Mouse (Mus musculus): ENCODE data around the gene Gm20422. TPM values are rescaled to one million over a fixed set of nuclear protein-coding genes. Genes with fewer than 3 reads are reported as not detected.

Gene Gm20422
- polyA plus RNA-seq, 1 experiment from 2014 or later = 0.43 TPM

DNA sequence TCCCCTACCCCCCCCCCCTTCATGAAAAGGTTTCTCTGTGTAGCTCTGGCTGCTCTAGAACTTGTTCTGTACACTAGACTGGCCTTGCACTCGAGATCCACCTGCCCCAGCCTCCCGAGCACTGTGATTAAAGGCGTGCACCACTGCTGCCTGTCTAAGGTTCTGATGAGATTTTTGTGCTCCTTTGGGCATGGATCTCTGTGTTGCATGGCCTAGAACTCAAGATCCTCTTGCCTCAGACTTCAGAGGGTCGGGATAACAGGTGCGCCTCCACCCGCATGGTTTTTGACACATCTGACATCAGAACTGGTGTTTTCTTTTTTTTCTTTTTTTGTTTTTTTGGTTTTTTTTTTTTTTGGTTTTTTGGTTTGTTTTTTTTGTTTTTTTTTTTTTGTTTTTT lies 29.9 kb upstream of the Gm20422 start:
- Histone ChIP-seq H3K4me1 (peaks cover 15% of the 10 kb centered on the region), H3K27me3 (ENCODE audit: low read depth, poor library complexity, severe bottlenecking) (no peaks in the 10 kb centered on the region), H3K27ac (replicated peaks) (no peak overlapping the region), H3K4me3 (no peak overlapping the region), H3K36me3 (peaks cover 88% of the 10 kb centered on the region), H3K9me3 (replicated peaks) (no peaks in the 10 kb centered on the region)
- 90% methylated on average over 6 of the region's 6 CpGs for WGBS
- no peak for DNase-seq (ENCODE audit: low spot score)

DNA sequence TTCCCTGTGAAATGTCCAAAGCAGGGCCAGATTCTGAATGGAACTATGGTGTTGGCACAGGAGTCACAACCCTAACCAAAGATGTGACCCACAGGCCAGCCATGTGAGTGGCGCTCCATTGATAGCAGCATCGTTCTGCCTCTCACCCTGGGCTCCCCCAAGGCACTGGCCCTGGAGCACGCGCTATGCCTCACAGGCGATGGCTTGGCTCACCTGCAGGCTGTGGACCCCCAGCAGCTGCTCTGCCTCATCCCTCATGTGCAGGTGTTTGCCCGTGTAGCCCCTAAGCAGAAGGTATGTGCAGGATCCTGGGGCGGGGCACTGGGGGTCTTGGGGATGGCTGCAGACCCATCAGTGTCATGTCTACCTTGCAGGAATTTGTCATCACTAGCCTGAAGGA lies 28.7 kb upstream of the Gm20422 start:
- H3K36me3 ChIP-seq = peaks cover 99% of the 10 kb centered on the region
- H3K9me3 ChIP-seq (replicated peaks) = no peaks in the 10 kb centered on the region
- H3K4me3 ChIP-seq = no peak overlapping the region
- DNase-seq (ENCODE audit: low spot score) = no peak
- WGBS = 93% methylated on average over 7 of the region's 7 CpGs
- no peaks in the 10 kb centered on the region for H3K27me3 ChIP-seq (ENCODE audit: low read depth, poor library complexity, severe bottlenecking)
- H3K27ac ChIP-seq (replicated peaks) = no peak overlapping the region
- H3K4me1 ChIP-seq = peaks cover 4% of the 10 kb centered on the region

DNA sequence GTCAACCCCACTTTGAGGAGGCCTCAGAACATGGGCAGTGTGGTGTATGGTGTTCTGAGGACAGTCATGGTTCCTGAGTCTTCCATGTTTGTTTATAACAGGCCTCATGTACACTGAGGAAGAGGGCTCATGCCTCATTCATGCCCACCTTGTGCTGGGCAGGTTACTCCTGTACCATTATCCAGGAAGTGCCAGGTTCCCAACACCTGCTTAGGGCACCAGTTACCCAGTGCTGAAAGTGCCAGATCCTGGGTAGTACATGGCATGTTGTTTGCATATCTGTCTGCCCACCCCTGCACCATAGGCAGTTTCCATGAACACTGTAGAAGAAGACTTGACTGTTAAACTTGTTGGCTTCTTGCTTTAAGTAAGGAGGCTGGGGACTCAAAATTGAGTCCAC lies 27.5 kb upstream of the Gm20422 start:
- DNase-seq (ENCODE audit: low spot score) = no peak
- Histone ChIP-seq H3K36me3 (peaks cover 99% of the 10 kb centered on the region), H3K27me3 (ENCODE audit: low read depth, poor library complexity, severe bottlenecking) (no peaks in the 10 kb centered on the region), H3K9me3 (replicated peaks) (no peaks in the 10 kb centered on the region), H3K27ac (replicated peaks) (no peak overlapping the region), H3K4me3 (no peak overlapping the region), H3K4me1 (no peaks in the 10 kb centered on the region)

DNA sequence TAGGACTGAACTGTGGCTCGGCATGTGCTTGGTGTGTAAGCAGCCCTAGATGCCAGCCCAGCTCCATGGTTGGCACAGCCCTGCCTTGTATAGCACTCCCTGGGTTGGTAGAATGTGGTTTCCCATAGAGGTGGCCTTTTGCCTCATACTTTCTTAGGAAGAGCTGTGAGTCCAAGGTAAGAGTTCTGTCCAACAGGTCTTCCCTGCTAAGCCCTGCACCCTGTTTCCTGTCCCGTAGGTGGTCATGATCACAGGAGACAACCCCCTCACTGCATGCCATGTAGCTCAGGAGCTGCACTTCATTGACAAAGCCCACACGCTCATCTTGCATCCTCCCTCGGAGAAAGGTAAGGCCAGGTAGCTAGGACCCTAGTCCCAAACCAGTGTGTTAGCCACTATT lies 27.1 kb upstream of the Gm20422 start:
- Histone ChIP-seq H3K4me1 (no peaks in the 10 kb centered on the region), H3K36me3 (peaks cover 99% of the 10 kb centered on the region), H3K4me3 (no peak overlapping the region), H3K9me3 (replicated peaks) (no peaks in the 10 kb centered on the region), H3K27me3 (ENCODE audit: low read depth, poor library complexity, severe bottlenecking) (no peaks in the 10 kb centered on the region), H3K27ac (replicated peaks) (no peak overlapping the region)
- WGBS = 94% methylated on average over 4 of the region's 4 CpGs
- DNase-seq (ENCODE audit: low spot score) = no peak

DNA sequence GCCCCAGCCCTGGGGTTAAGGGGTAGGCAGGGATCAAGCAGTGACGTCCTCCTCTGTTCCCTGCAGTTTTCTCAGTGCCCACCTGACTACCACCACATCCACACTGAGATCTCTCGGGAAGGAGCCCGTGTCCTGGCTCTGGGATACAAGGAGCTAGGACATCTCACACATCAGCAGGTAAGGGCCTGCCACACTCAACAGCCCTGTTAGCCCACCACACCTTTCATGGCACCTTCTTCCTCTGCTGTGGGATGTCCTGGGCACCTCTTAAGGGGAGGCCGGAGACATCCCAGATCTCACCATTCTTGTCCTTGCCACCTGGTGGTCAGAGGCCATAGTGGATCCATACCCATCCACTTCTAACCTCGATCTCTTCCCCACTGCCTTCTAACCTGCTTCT lies 25.3 kb upstream of the Gm20422 start:
- WGBS = 90% methylated on average over 5 of the region's 5 CpGs
- H3K4me1 ChIP-seq = no peaks in the 10 kb centered on the region
- no peaks in the 10 kb centered on the region for H3K27me3 ChIP-seq (ENCODE audit: low read depth, poor library complexity, severe bottlenecking)
- DNase-seq (ENCODE audit: low spot score) = no peak
- H3K4me3 ChIP-seq = no peak overlapping the region
- H3K36me3 ChIP-seq = peaks cover 99% of the 10 kb centered on the region
- H3K9me3 ChIP-seq (replicated peaks) = no peaks in the 10 kb centered on the region
- no peak overlapping the region for H3K27ac ChIP-seq (replicated peaks)

DNA sequence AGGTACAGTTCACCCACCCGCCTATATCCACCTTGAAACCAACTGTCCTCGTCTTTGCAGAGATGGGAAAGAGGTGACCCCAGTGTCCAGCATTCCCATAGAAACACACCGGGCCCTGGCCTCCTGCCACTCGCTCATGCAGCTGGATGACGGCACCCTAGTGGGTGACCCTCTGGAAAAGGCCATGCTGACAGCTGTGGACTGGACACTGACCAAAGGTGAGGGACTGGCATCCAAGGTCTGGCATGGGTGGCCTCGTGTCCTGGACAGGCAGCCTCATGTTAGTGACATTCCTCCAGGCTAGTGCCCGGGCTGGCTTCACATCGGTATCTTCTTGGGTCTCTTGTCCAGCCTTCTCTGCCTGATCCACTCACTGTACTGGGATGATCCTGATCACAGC lies 24.6 kb upstream of the Gm20422 start:
- H3K9me3 ChIP-seq (replicated peaks) = no peaks in the 10 kb centered on the region
- H3K36me3 ChIP-seq = peaks cover 100% of the 10 kb centered on the region
- DNase-seq (ENCODE audit: low spot score) = no peak
- no peak overlapping the region for H3K4me3 ChIP-seq
- no peak overlapping the region for H3K27ac ChIP-seq (replicated peaks)
- WGBS = 91% methylated on average over 8 of the region's 8 CpGs
- H3K4me1 ChIP-seq = no peaks in the 10 kb centered on the region; the same call in 1 of the 2 replicates
- no peaks in the 10 kb centered on the region for H3K27me3 ChIP-seq (ENCODE audit: low read depth, poor library complexity, severe bottlenecking)

DNA sequence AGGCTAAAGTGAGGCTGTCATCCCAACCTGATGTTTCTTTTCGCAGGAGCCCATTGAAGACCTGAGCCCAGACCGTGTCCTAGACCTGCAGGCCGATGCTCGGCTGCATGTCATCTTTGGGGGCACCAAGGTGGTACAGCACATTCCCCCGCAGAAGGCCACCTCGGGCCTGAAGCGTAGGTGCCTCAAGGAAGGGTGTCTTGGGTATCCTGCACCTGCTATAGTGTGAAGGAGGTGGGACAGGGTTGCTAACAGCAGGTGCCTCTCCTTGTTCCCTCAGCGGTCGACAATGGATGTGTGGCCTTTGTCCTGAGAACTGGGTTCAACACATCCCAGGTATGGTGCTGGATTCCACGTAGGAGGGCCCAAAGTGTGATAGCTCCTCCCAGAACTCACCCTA lies 23.0 kb upstream of the Gm20422 start:
- no peaks in the 10 kb centered on the region for H3K9me3 ChIP-seq (replicated peaks)
- H3K4me3 ChIP-seq = no peak overlapping the region
- 95% methylated on average over 10 of the region's 10 CpGs for WGBS
- H3K36me3 ChIP-seq = peaks cover 100% of the 10 kb centered on the region
- peaks cover 11% of the 10 kb centered on the region for H3K4me1 ChIP-seq
- no peaks in the 10 kb centered on the region for H3K27me3 ChIP-seq (ENCODE audit: low read depth, poor library complexity, severe bottlenecking)
- DNase-seq (ENCODE audit: low spot score) = no peak
- no peak overlapping the region for H3K27ac ChIP-seq (replicated peaks)

- peaks cover 19% of the 10 kb centered on the region for H3K4me1 ChIP-seq
- peaks cover 94% of the 10 kb centered on the region for H3K36me3 ChIP-seq
- no peaks in the 10 kb centered on the region for H3K9me3 ChIP-seq (replicated peaks)
- H3K27me3 ChIP-seq (ENCODE audit: low read depth, poor library complexity, severe bottlenecking) = no peaks in the 10 kb centered on the region
- 92% methylated on average over 16 of the region's 16 CpGs for WGBS
- DNase-seq (ENCODE audit: low spot score) = no peak
- H3K27ac ChIP-seq (replicated peaks) = no peak overlapping the region
- H3K4me3 ChIP-seq = no peak overlapping the region
Observed at GRCm38 (mm10) chr8:69796721-69797345, 22.1 kb upstream of the Gm20422 start.

- peaks cover 30% of the 10 kb centered on the region for H3K4me1 ChIP-seq
- no peak overlapping the region for H3K27ac ChIP-seq (replicated peaks)
- 96% methylated on average over 6 of the region's 6 CpGs for WGBS
- H3K36me3 ChIP-seq = peaks cover 74% of the 10 kb centered on the region
- H3K27me3 ChIP-seq (ENCODE audit: low read depth, poor library complexity, severe bottlenecking) = no peaks in the 10 kb centered on the region
- no peak for DNase-seq (ENCODE audit: low spot score)
- no peaks in the 10 kb centered on the region for H3K9me3 ChIP-seq (replicated peaks)
- H3K4me3 ChIP-seq = no peak overlapping the region
Observed at GRCm38 (mm10) chr8:69794901-69795300, 20.2 kb upstream of the Gm20422 start.

- Histone ChIP-seq H3K36me3 (peaks cover 66% of the 10 kb centered on the region), H3K27me3 (ENCODE audit: low read depth, poor library complexity, severe bottlenecking) (no peaks in the 10 kb centered on the region), H3K4me3 (no peak overlapping the region), H3K27ac (replicated peaks) (no peak overlapping the region), H3K4me1 (peaks cover 34% of the 10 kb centered on the region), H3K9me3 (replicated peaks) (no peaks in the 10 kb centered on the region)
- DNase-seq (ENCODE audit: low spot score) = no peak
- 92% methylated on average over 3 of the region's 3 CpGs for WGBS
Observed at GRCm38 (mm10) chr8:69794096-69794495, 19.4 kb upstream of the Gm20422 start.

GRCm38 (mm10) chr8:69793666-69794065 lies 19.0 kb upstream of the Gm20422 start:
- Histone ChIP-seq H3K4me1 (peaks cover 34% of the 10 kb centered on the region), H3K27ac (replicated peaks) (no peak overlapping the region), H3K4me3 (no peak overlapping the region), H3K9me3 (replicated peaks) (no peaks in the 10 kb centered on the region), H3K27me3 (ENCODE audit: low read depth, poor library complexity, severe bottlenecking) (no peaks in the 10 kb centered on the region), H3K36me3 (peaks cover 62% of the 10 kb centered on the region)
- WGBS = 93% methylated on average over 4 of the region's 4 CpGs
- no peak for DNase-seq (ENCODE audit: low spot score)

DNA sequence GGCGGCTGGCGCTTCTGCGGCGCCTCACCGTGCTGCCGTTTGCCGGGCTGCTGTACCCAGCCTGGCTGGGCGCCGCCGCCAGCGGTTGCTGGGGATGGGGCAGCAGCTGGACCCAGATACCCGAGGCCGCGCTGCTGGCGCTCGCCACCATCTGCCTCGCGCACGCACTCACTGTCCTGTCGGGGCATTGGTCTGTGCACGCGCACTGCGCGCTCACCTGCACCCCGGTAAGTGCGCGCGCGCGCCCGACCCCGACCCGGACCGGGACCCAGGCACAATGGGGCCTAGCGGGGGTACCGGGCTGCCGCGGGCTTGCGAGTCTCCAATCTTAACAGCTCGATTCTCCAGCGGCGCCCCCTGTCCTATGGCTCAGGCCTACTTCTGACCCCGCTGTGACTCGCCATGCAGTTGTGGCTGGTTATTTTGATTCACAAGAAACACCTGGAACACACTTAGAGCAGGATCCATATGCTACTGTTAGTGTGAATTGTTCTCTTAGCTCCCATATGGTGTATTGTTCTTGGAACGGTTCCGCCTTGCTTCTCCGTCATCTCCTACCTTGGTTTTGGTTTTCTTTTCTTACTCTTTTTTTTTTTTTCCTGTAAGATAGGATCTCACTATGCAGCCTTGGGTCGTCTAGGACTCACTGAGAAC lies 16.9 kb upstream of the Gm20422 start:
- peaks cover 34% of the 10 kb centered on the region for H3K4me1 ChIP-seq
- peaks cover 41% of the 10 kb centered on the region for H3K36me3 ChIP-seq
- H3K9me3 ChIP-seq (replicated peaks) = no peaks in the 10 kb centered on the region
- no peak for DNase-seq (ENCODE audit: low spot score)
- under 1% methylated on average over 47 of the region's 48 CpGs for WGBS
- peak overlapping the region; percentile 84 for H3K4me3 ChIP-seq
- peak overlapping the region; percentile 96 for H3K27ac ChIP-seq (replicated peaks)
- no peaks in the 10 kb centered on the region for H3K27me3 ChIP-seq (ENCODE audit: low read depth, poor library complexity, severe bottlenecking)

GRCm38 (mm10) chr8:69790773-69791367 lies 16.2 kb upstream of the Gm20422 start, which contains the start of the genes Atp13a1 and Zfp866:
Gene Atp13a1 (plus strand): TSS chr8:69791163.
Gene Zfp866 (minus strand): TSS chr8:69791178.
- WGBS = under 1% methylated on average over 38 of the region's 38 CpGs
- DNase-seq (ENCODE audit: low spot score) = peak; percentile 91
- H3K27ac ChIP-seq (replicated peaks) = peak within 1 kb of the TSS; percentile 96
- no peaks in the 10 kb centered on the region for H3K9me3 ChIP-seq (replicated peaks)
- peaks cover 34% of the 10 kb centered on the region for H3K36me3 ChIP-seq
- peak within 1 kb of the TSS; percentile 84 for H3K4me3 ChIP-seq
- no peaks in the 10 kb centered on the region for H3K27me3 ChIP-seq (ENCODE audit: low read depth, poor library complexity, severe bottlenecking)
- H3K4me1 ChIP-seq = peaks cover 34% of the 10 kb centered on the region

All from midbrain, embryonic 10.5 days (tissue).